Mouse (Mus musculus): ENCODE results near the gene Klk1b11. TPM values are rescaled to one million over a fixed set of nuclear protein-coding genes. Genes with fewer than 3 reads are reported as not detected.
"Not testable (repeated sequence)": the region's sequence is repeated elsewhere in the genome, so short reads cannot be mapped to it uniquely, and the experiment has no call there.

Klk1b11 gene
- total and polyA plus RNA-seq, 2 experiments from 2014 or later, result not detected

DNA sequence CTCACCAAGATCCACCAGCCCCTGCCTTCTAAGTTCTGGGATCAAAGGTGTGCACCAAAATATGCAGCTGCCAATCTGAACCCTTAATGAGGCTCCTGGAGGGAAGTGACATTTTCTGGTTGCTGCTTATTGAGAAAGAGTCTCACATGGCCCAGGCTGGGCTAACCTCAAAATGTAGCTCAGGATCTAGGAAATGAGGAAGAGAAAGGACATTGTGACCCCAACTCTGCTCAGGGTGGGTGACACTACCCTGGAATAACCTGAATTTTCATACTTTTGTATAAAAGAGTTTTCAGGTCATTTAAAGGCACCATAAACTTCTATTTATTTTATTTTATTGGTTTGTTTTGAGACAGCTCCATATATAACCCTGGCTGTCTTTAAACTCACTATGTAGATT lies 10.0 kb upstream of the Klk1b11 start:
- H3K9me3 ChIP-seq (ENCODE audit: low read length), result no peaks in the 10 kb centered on the region
- H3K27me3 ChIP-seq (ENCODE audit: insufficient read depth, low read length), result no peaks in the 10 kb centered on the region
- no peaks in the 10 kb centered on the region for H3K36me3 ChIP-seq (ENCODE audit: insufficient read depth, low read length)
- no peak overlapping the region for H3K4me2 ChIP-seq (ENCODE audit: low read depth, low read length, poor library complexity, severe bottlenecking)
- DNase-seq (ENCODE audit: low spot score), result no peak
- no peak for ATAC-seq (ENCODE audit: low FRiP score)
- no peaks in the 10 kb centered on the region for H3K4me1 ChIP-seq (ENCODE audit: insufficient read depth, low read length)
- no peak overlapping the region for H3K27ac ChIP-seq (ENCODE audit: low read depth, low read length)
- H3K4me3 ChIP-seq (ENCODE audit: low read depth, low read length), result no peak overlapping the region
- no peak for TF ChIP-seq CTCF (IDR thresholded peaks at IDR 0.05)
- H3K9ac ChIP-seq (replicated peaks; ENCODE audit: low read length, poor library complexity, severe bottlenecking), result no peak overlapping the region

DNA sequence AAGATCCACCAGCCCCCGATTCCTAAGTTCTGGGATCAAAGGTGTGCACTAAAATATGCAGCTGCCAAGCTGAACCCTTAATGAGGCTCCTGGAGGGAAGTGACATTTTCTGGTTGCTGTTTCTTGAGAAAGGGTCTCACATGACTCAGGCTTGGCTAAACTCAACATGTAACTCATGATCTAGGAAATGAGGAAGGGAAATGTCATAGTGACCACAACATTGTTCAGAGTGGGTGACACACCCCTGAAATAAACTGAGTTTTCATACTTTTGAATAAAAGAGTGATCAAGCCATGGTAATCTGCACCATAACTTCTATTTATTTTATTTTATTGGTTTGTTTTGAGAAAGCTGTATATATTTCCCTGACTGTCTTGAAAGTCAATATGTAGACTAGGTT lies 856 bp upstream of the Klk1b11 start:
- H3K27ac ChIP-seq (ENCODE audit: low read depth, low read length); DNase-seq (ENCODE audit: low spot score); ATAC-seq (ENCODE audit: low FRiP score); H3K4me2 ChIP-seq (ENCODE audit: low read depth, low read length, poor library complexity, severe bottlenecking); H3K4me3 ChIP-seq (ENCODE audit: low read depth, low read length); H3K9me3 ChIP-seq (ENCODE audit: low read length); H3K4me1 ChIP-seq (ENCODE audit: insufficient read depth, low read length); H3K9ac ChIP-seq (replicated peaks; ENCODE audit: low read length, poor library complexity, severe bottlenecking); H3K27me3 ChIP-seq (ENCODE audit: insufficient read depth, low read length); H3K36me3 ChIP-seq (ENCODE audit: insufficient read depth, low read length): not testable (repeated sequence)
- WGBS, result 60% methylated on average over 1 of the region's 1 CpGs

DNA sequence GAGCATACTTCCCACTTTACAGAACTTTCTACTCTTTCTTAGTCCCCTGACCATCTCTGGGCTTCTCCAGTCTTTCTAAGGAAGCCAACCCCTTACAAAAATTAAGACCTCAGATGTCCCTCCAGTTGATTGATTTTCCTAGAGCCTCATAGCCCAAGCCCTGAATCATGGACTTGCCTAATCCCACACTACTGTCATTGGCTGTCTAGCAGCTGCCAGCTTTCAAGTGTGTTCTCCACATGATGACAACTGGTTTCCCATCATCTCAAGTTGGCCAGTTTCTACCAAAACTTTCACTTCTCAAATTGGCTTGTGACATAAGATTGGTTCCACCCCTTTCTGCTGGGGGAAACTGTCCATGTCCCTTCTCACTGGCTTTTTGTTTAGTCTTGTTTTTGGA lies 9.2 kb downstream of the Klk1b11 start:
- H3K9ac ChIP-seq (replicated peaks; ENCODE audit: low read length, poor library complexity, severe bottlenecking), result no peak overlapping the region
- no peak for ATAC-seq (ENCODE audit: low FRiP score)
- no peak overlapping the region for H3K4me2 ChIP-seq (ENCODE audit: low read depth, low read length, poor library complexity, severe bottlenecking)
- H3K27me3 ChIP-seq (ENCODE audit: insufficient read depth, low read length), result no peaks in the 10 kb centered on the region
- no peak for TF ChIP-seq CTCF (IDR thresholded peaks at IDR 0.05)
- no peaks in the 10 kb centered on the region for H3K9me3 ChIP-seq (ENCODE audit: low read length)
- H3K4me3 ChIP-seq (ENCODE audit: low read depth, low read length), result no peak overlapping the region
- DNase-seq (ENCODE audit: low spot score), result no peak
- no peak overlapping the region for H3K27ac ChIP-seq (ENCODE audit: low read depth, low read length)
- H3K4me1 ChIP-seq (ENCODE audit: insufficient read depth, low read length), result no peaks in the 10 kb centered on the region
- no peaks in the 10 kb centered on the region for H3K36me3 ChIP-seq (ENCODE audit: insufficient read depth, low read length)

GRCm38 (mm10) chr7:44011868-44012267 lies 16.2 kb downstream of the Klk1b11 start, which contains the start of gene Klk1b26:
Gene Klk1b26, plus strand, starts transcription at chr7:44012168.
- not testable (repeated sequence) for H3K4me2 ChIP-seq (ENCODE audit: low read depth, low read length, poor library complexity, severe bottlenecking); H3K27ac ChIP-seq (ENCODE audit: low read depth, low read length); ATAC-seq (ENCODE audit: low FRiP score); H3K4me3 ChIP-seq (ENCODE audit: low read depth, low read length); H3K4me1 ChIP-seq (ENCODE audit: insufficient read depth, low read length); H3K9ac ChIP-seq (replicated peaks; ENCODE audit: low read length, poor library complexity, severe bottlenecking); H3K27me3 ChIP-seq (ENCODE audit: insufficient read depth, low read length); DNase-seq (ENCODE audit: low spot score); H3K36me3 ChIP-seq (ENCODE audit: insufficient read depth, low read length); H3K9me3 ChIP-seq (ENCODE audit: low read length)

DNA sequence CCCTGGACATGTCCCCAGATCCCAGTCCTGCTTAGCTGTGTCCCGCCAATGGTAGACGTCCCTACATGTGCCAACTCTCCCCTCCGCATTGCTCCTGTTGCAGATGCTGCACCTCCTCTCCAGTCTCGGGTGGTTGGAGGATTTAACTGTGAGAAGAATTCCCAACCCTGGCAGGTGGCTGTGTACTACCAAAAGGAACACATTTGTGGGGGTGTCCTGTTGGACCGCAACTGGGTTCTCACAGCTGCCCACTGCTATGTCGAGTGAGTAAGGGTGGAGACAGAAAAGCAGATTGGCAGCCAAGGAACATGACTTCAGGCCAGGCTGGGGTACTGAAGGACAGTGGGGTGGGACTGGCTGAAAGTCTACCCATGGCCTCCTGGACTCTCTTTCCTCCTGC lies 19.0 kb downstream of the Klk1b11 start:
- not testable (repeated sequence) for H3K4me3 ChIP-seq (ENCODE audit: low read depth, low read length); H3K4me1 ChIP-seq (ENCODE audit: insufficient read depth, low read length); ATAC-seq (ENCODE audit: low FRiP score); H3K27me3 ChIP-seq (ENCODE audit: insufficient read depth, low read length); H3K9ac ChIP-seq (replicated peaks; ENCODE audit: low read length, poor library complexity, severe bottlenecking); H3K27ac ChIP-seq (ENCODE audit: low read depth, low read length); DNase-seq (ENCODE audit: low spot score); H3K36me3 ChIP-seq (ENCODE audit: insufficient read depth, low read length); H3K9me3 ChIP-seq (ENCODE audit: low read length); H3K4me2 ChIP-seq (ENCODE audit: low read depth, low read length, poor library complexity, severe bottlenecking)
- WGBS, result 83% methylated on average over 6 of the region's 6 CpGs

- ATAC-seq (ENCODE audit: low FRiP score) (no peak), DNase-seq (ENCODE audit: low spot score) (no peak)
- Histone ChIP-seq H3K4me3 (ENCODE audit: low read depth, low read length) (no peak overlapping the region), H3K4me2 (ENCODE audit: low read depth, low read length, poor library complexity, severe bottlenecking) (no peak overlapping the region), H3K27me3 (ENCODE audit: insufficient read depth, low read length) (no peaks in the 10 kb centered on the region), H3K36me3 (ENCODE audit: insufficient read depth, low read length) (no peaks in the 10 kb centered on the region), H3K4me1 (ENCODE audit: insufficient read depth, low read length) (no peaks in the 10 kb centered on the region), H3K9ac (replicated peaks; ENCODE audit: low read length, poor library complexity, severe bottlenecking) (no peak overlapping the region), H3K27ac (ENCODE audit: low read depth, low read length) (no peak overlapping the region), H3K9me3 (ENCODE audit: low read length) (no peaks in the 10 kb centered on the region)
- TF ChIP-seq CTCF (IDR thresholded peaks at IDR 0.05), result no peak
- WGBS, result 86% methylated on average over 5 of the region's 5 CpGs
Observed at GRCm38 (mm10) chr7:44015071-44015470, 19.4 kb downstream of the Klk1b11 start.

Other genes starting within 250 kb of the Klk1b11 start
- not detected in 2 replicates for gene Klk12, start 227.0 kb upstream of the Klk1b11 start, total RNA-seq (2014; rRNA removed)
- gene Klk12, start 227.0 kb upstream of the Klk1b11 start, polyA plus RNA-seq (2015; fragmentation: Nextera tagmentation; extraction: Ambion mirVana), result not detected in 2 replicates
- 0.19 TPM in 1 of 2 replicates, not detected in the other for gene Klk11, start 221.3 kb upstream of the Klk1b11 start, total RNA-seq (2014; rRNA removed)
- not detected in 2 replicates for gene Klk11, start 221.3 kb upstream of the Klk1b11 start, polyA plus RNA-seq (2015; fragmentation: Nextera tagmentation; extraction: Ambion mirVana)
- gene Klk10, start 214.8 kb upstream of the Klk1b11 start, total RNA-seq (2014; rRNA removed), result 0.66 TPM in 1 of 2 replicates, not detected in the other
- gene Klk10, start 214.8 kb upstream of the Klk1b11 start, polyA plus RNA-seq (2015; fragmentation: Nextera tagmentation; extraction: Ambion mirVana), result 0.28 TPM in 1 of 2 replicates, not detected in the other
- not detected in 2 replicates for gene Klk9, start 204.0 kb upstream of the Klk1b11 start, total RNA-seq (2014; rRNA removed)
- 0.15 TPM in 1 of 2 replicates, not detected in the other for gene Klk9, start 204.0 kb upstream of the Klk1b11 start, polyA plus RNA-seq (2015; fragmentation: Nextera tagmentation; extraction: Ambion mirVana)
- gene Klk8, start 198.3 kb upstream of the Klk1b11 start, total RNA-seq (2014; rRNA removed), result 6.7 and 9.5 TPM in 2 replicates
- gene Klk8, start 198.3 kb upstream of the Klk1b11 start, polyA plus RNA-seq (2015; fragmentation: Nextera tagmentation; extraction: Ambion mirVana), result 7.4 and 12.0 TPM in 2 replicates
- 0.14 and 0.16 TPM in 2 replicates for gene Klk7, start 184.6 kb upstream of the Klk1b11 start, total RNA-seq (2014; rRNA removed)
- gene Klk7, start 184.6 kb upstream of the Klk1b11 start, polyA plus RNA-seq (2015; fragmentation: Nextera tagmentation; extraction: Ambion mirVana), result 0.15 and 0.16 TPM in 2 replicates
- gene Klk6, start 171.4 kb upstream of the Klk1b11 start, total RNA-seq (2014; rRNA removed), result not detected in 2 replicates
- gene Klk6, start 171.4 kb upstream of the Klk1b11 start, polyA plus RNA-seq (2015; fragmentation: Nextera tagmentation; extraction: Ambion mirVana), result not detected in 2 replicates
- not detected in 2 replicates for gene Klk5, start 153.9 kb upstream of the Klk1b11 start, total RNA-seq (2014; rRNA removed)
- gene Klk5, start 153.9 kb upstream of the Klk1b11 start, polyA plus RNA-seq (2015; fragmentation: Nextera tagmentation; extraction: Ambion mirVana), result not detected in 2 replicates
- 0.16 TPM in 1 of 2 replicates, not detected in the other for gene Klk4, start 114.7 kb upstream of the Klk1b11 start, total RNA-seq (2014; rRNA removed)
- gene Klk4, start 114.7 kb upstream of the Klk1b11 start, polyA plus RNA-seq (2015; fragmentation: Nextera tagmentation; extraction: Ambion mirVana), result not detected in 2 replicates
- not detected in 2 replicates for gene Klk15, start 62.1 kb upstream of the Klk1b11 start, total RNA-seq (2014; rRNA removed)
- gene Klk15, start 62.1 kb upstream of the Klk1b11 start, polyA plus RNA-seq (2015; fragmentation: Nextera tagmentation; extraction: Ambion mirVana), result not detected in 2 replicates
- not detected in 2 replicates for gene Klk1b8, start 45.2 kb upstream of the Klk1b11 start, total RNA-seq (2014; rRNA removed)
- not detected in 2 replicates for gene Klk1b8, start 45.2 kb upstream of the Klk1b11 start, polyA plus RNA-seq (2015; fragmentation: Nextera tagmentation; extraction: Ambion mirVana)
- not detected in 2 replicates for gene Klk1b1, start 29.1 kb upstream of the Klk1b11 start, total RNA-seq (2014; rRNA removed)
- not detected in 2 replicates for gene Klk1b1, start 29.1 kb upstream of the Klk1b11 start, polyA plus RNA-seq (2015; fragmentation: Nextera tagmentation; extraction: Ambion mirVana)
- gene Klk1b9, start 19.8 kb upstream of the Klk1b11 start, total RNA-seq (2014; rRNA removed), result not detected in 2 replicates
- not detected in 2 replicates for gene Klk1b9, start 19.8 kb upstream of the Klk1b11 start, polyA plus RNA-seq (2015; fragmentation: Nextera tagmentation; extraction: Ambion mirVana)
- not detected in 2 replicates for gene Klk1b26, start 16.3 kb downstream of the Klk1b11 start, total RNA-seq (2014; rRNA removed)
- gene Klk1b26, start 16.3 kb downstream of the Klk1b11 start, polyA plus RNA-seq (2015; fragmentation: Nextera tagmentation; extraction: Ambion mirVana), result not detected in 2 replicates
- gene Klk1b27, start 56.4 kb downstream of the Klk1b11 start, total RNA-seq (2014; rRNA removed), result not detected in 2 replicates
- not detected in 2 replicates for gene Klk1b27, start 56.4 kb downstream of the Klk1b11 start, polyA plus RNA-seq (2015; fragmentation: Nextera tagmentation; extraction: Ambion mirVana)
- gene Klk1b21, start 106.5 kb downstream of the Klk1b11 start, total RNA-seq (2014; rRNA removed), result not detected in 2 replicates
- gene Klk1b21, start 106.5 kb downstream of the Klk1b11 start, polyA plus RNA-seq (2015; fragmentation: Nextera tagmentation; extraction: Ambion mirVana), result not detected in 2 replicates
- not detected in 2 replicates for gene Klk1b22, start 116.8 kb downstream of the Klk1b11 start, total RNA-seq (2014; rRNA removed)
- not detected in 2 replicates for gene Klk1b22, start 116.8 kb downstream of the Klk1b11 start, polyA plus RNA-seq (2015; fragmentation: Nextera tagmentation; extraction: Ambion mirVana)
- not detected in 2 replicates for gene Klk1b16, start 140.9 kb downstream of the Klk1b11 start, total RNA-seq (2014; rRNA removed)
- not detected in 2 replicates for gene Klk1b16, start 140.9 kb downstream of the Klk1b11 start, polyA plus RNA-seq (2015; fragmentation: Nextera tagmentation; extraction: Ambion mirVana)
- not detected in 2 replicates for gene Klk1b24, start 192.4 kb downstream of the Klk1b11 start, total RNA-seq (2014; rRNA removed)
- not detected in 2 replicates for gene Klk1b24, start 192.4 kb downstream of the Klk1b11 start, polyA plus RNA-seq (2015; fragmentation: Nextera tagmentation; extraction: Ambion mirVana)
- gene Klk1b3, start 202.3 kb downstream of the Klk1b11 start, total RNA-seq (2014; rRNA removed), result not detected in 2 replicates
- gene Klk1b3, start 202.3 kb downstream of the Klk1b11 start, polyA plus RNA-seq (2015; fragmentation: Nextera tagmentation; extraction: Ambion mirVana), result not detected in 2 replicates
- not detected in 2 replicates for gene Klk1b4, start 211.6 kb downstream of the Klk1b11 start, total RNA-seq (2014; rRNA removed)
- not detected in 2 replicates for gene Klk1b4, start 211.6 kb downstream of the Klk1b11 start, polyA plus RNA-seq (2015; fragmentation: Nextera tagmentation; extraction: Ambion mirVana)
- not detected in 2 replicates for gene Klk1b5, start 220.1 kb downstream of the Klk1b11 start, total RNA-seq (2014; rRNA removed)
- gene Klk1b5, start 220.1 kb downstream of the Klk1b11 start, polyA plus RNA-seq (2015; fragmentation: Nextera tagmentation; extraction: Ambion mirVana), result not detected in 2 replicates
- not detected in 2 replicates for gene Klk1, start 229.5 kb downstream of the Klk1b11 start, total RNA-seq (2014; rRNA removed)
- not detected in 2 replicates for gene Klk1, start 229.5 kb downstream of the Klk1b11 start, polyA plus RNA-seq (2015; fragmentation: Nextera tagmentation; extraction: Ambion mirVana)
- not detected in 2 replicates for gene Gm36864, start 240.3 kb downstream of the Klk1b11 start, total RNA-seq (2014; rRNA removed)
- not detected in 2 replicates for gene Gm36864, start 240.3 kb downstream of the Klk1b11 start, polyA plus RNA-seq (2015; fragmentation: Nextera tagmentation; extraction: Ambion mirVana)